Mouse (Mus musculus): ENCODE data around the gene Gm10413. TPM values are rescaled to one million over a fixed set of nuclear protein-coding genes. Genes with fewer than 3 reads are reported as not detected.

Gene Gm10413
- not detected in 2 replicates for polyA plus RNA-seq (2015; fragmentation: Nextera tagmentation; extraction: Ambion mirVana)

GRCm38 (mm10) chr14:3394793-3395192, at the start of gene Gm10413:
Gm10413 (plus strand) TSS chr14:3395093.

GRCm38 (mm10) chr14:3412314-3412713, 17.4 kb downstream of the Gm10413 start, which contains the start of gene Gm10409:
Gm10409 (plus strand) TSS chr14:3412614.

GRCm38 (mm10) chr14:3427803-3428202, 32.9 kb downstream of the Gm10413 start, which contains the start of gene Gm3005:
Gm3005 (plus strand) TSS chr14:3428103.

GRCm38 (mm10) chr14:3449079-3449478, 54.2 kb downstream of the Gm10413 start, which contains the start of gene Gm10408:
Gm10408 (plus strand) TSS chr14:3449379.

Other genes with a start within 250 kb of the Gm10413 start
- gene Gm5795, start 206.8 kb upstream of the Gm10413 start, polyA plus RNA-seq (2015; fragmentation: Nextera tagmentation; extraction: Ambion mirVana): not detected in 2 replicates
- gene D830030K20Rik, start 186.6 kb upstream of the Gm10413 start, polyA plus RNA-seq (2015; fragmentation: Nextera tagmentation; extraction: Ambion mirVana): 8.7 and 12.1 TPM in 2 replicates
- gene Gm2956, start 62.5 kb upstream of the Gm10413 start, polyA plus RNA-seq (2015; fragmentation: Nextera tagmentation; extraction: Ambion mirVana): 0.34 TPM in 1 of 2 replicates, not detected in the other
- 1.1 and 1.5 TPM in 2 replicates for gene Gm10409, start 17.5 kb downstream of the Gm10413 start, polyA plus RNA-seq (2015; fragmentation: Nextera tagmentation; extraction: Ambion mirVana)
- 1.0 and 1.3 TPM in 2 replicates for gene Gm3005, start 33.0 kb downstream of the Gm10413 start, polyA plus RNA-seq (2015; fragmentation: Nextera tagmentation; extraction: Ambion mirVana)
- gene Gm10408, start 54.3 kb downstream of the Gm10413 start, polyA plus RNA-seq (2015; fragmentation: Nextera tagmentation; extraction: Ambion mirVana): not detected in 2 replicates
- not detected in 2 replicates for gene Gm3012, start 239.4 kb downstream of the Gm10413 start, polyA plus RNA-seq (2015; fragmentation: Nextera tagmentation; extraction: Ambion mirVana)

All from urinary bladder, postnatal 0 days (tissue).